Mouse (Mus musculus) liver, adult 10 weeks (tissue): ENCODE measurements around the gene Gm10153. TPM values are rescaled to one million over a fixed set of nuclear protein-coding genes. Genes with fewer than 3 reads are reported as not detected.

ENCODE experiments used
- polyA plus RNA-seq: library from polyadenylated mRNA; stranded (reverse); fragments of 350-450 nt; fragmentation: Illumina TruSeq; extraction: RNeasy Lipid Tissue Mini Kit (QIAGEN cat#74804); gene quantifications from one replicate; pipeline ENCODE4 v1.2.3, GENCODE M21; 2014; ENCODE audit warnings: low read depth, low replicate concordance

The Gm10153 gene
- not detected for polyA plus RNA-seq

GRCm38 (mm10) chr7:142190289-142190688 is at the start of gene Gm10153:
Gene Gm10153, minus strand, starts transcription at chr7:142190389.

GRCm38 (mm10) chr7:142229871-142230270 is 39.7 kb upstream of the Gm10153 start, which contains the start of gene Krtap5-5:
Gene Krtap5-5, minus strand, starts transcription at chr7:142229971.

GRCm38 (mm10) chr7:142211559-142211958 is 21.4 kb upstream of the Gm10153 start, which contains the start of gene Gm7579:
Gene Gm7579, plus strand, starts transcription at chr7:142211859.

GRCm38 (mm10) chr7:142201064-142201463 is 10.9 kb upstream of the Gm10153 start, which contains the start of gene Krtap5-3:
Gene Krtap5-3, plus strand, starts transcription at chr7:142201364.

GRCm38 (mm10) chr7:142175905-142176304 is 14.3 kb downstream of the Gm10153 start, which contains the start of gene Krtap5-2:
Gene Krtap5-2, minus strand, starts transcription at chr7:142176005.

GRCm38 (mm10) chr7:142165639-142166038 is 24.6 kb downstream of the Gm10153 start, which contains the start of gene Gm4553:
Gene Gm4553, minus strand, starts transcription at chr7:142165739.

GRCm38 (mm10) chr7:142157013-142157412 is 33.2 kb downstream of the Gm10153 start, which contains the start of gene Gm29735:
Gene Gm29735, minus strand, starts transcription at chr7:142157113.

GRCm38 (mm10) chr7:142144507-142144906 is 45.7 kb downstream of the Gm10153 start, which contains the start of gene Gm45337:
Gene Gm45337, minus strand, starts transcription at chr7:142144607.

Other genes starting within 250 kb of the Gm10153 start
- gene Brsk2, start 240.6 kb downstream of the Gm10153 start, polyA plus RNA-seq, result not detected
- gene Mob2, start 129.3 kb downstream of the Gm10153 start, polyA plus RNA-seq, result 8.6 TPM
- not detected for gene Dusp8, start 94.5 kb downstream of the Gm10153 start, polyA plus RNA-seq
- gene Gm45618, start 69.7 kb downstream of the Gm10153 start, polyA plus RNA-seq, result not detected
- gene Gm39115, start 54.4 kb downstream of the Gm10153 start, polyA plus RNA-seq, result not detected
- gene Gm45337, start 45.8 kb downstream of the Gm10153 start, polyA plus RNA-seq, result not detected
- gene Gm29735, start 33.3 kb downstream of the Gm10153 start, polyA plus RNA-seq, result not detected
- gene Gm4553, start 24.6 kb downstream of the Gm10153 start, polyA plus RNA-seq, result not detected
- gene Krtap5-2, start 14.4 kb downstream of the Gm10153 start, polyA plus RNA-seq, result not detected
- gene Krtap5-3, start 11.0 kb upstream of the Gm10153 start, polyA plus RNA-seq, result not detected
- not detected for gene Gm7579, start 21.5 kb upstream of the Gm10153 start, polyA plus RNA-seq
- not detected for gene Krtap5-5, start 39.6 kb upstream of the Gm10153 start, polyA plus RNA-seq
- not detected for gene Gm40460, start 50.7 kb upstream of the Gm10153 start, polyA plus RNA-seq
- not detected for gene Gm2431, start 68.0 kb upstream of the Gm10153 start, polyA plus RNA-seq
- gene Gm4559, start 84.0 kb upstream of the Gm10153 start, polyA plus RNA-seq, result not detected
- gene Krtap5-1, start 106.7 kb upstream of the Gm10153 start, polyA plus RNA-seq, result not detected
- not detected for gene Krtap5-4, start 113.2 kb upstream of the Gm10153 start, polyA plus RNA-seq
- gene Ifitm10, start 183.4 kb upstream of the Gm10153 start, polyA plus RNA-seq, result not detected
- 19.5 TPM for gene Gm49369, start 192.3 kb upstream of the Gm10153 start, polyA plus RNA-seq
- 59.5 TPM for gene Ctsd, start 197.6 kb upstream of the Gm10153 start, polyA plus RNA-seq
- not detected for gene Syt8, start 244.5 kb upstream of the Gm10153 start, polyA plus RNA-seq